Mouse (Mus musculus) liver, embryonic 12.5 days (tissue): Measurements from ENCODE around the gene Chd1l. TPM values are rescaled to one million over a fixed set of nuclear protein-coding genes. Genes with fewer than 3 reads are reported as not detected.
A peak's percentile ranks its signal among the peaks of the same experiment; 100 is the strongest.

ENCODE experiments used
- ATAC-seq: fragments of 200-750 bp; cut with Nextera tagmentation; 2 replicates; pipeline ENCODE4 v1.8.0; 2017; ENCODE audit warnings: moderate number of reproducible peaks, mild to moderate bottlenecking, moderate library complexity
- H3K27ac ChIP-seq: fragments of 300-500 bp; sonication (generic); 2 replicates; pipeline ENCODE4 v1.5.1; 2016; ENCODE audit warnings: mild to moderate bottlenecking
- H3K27me3 ChIP-seq: fragments of 300-500 bp; sonication (generic); replicated peaks from 2 replicates; pipeline ENCODE4 v1.6.1; 2016; ENCODE audit warnings: mild to moderate bottlenecking, moderate library complexity
- H3K36me3 ChIP-seq: fragments of 300-500 bp; sonication (generic); 2 replicates; pipeline ENCODE4 v1.6.1; 2016; ENCODE audit warnings: mild to moderate bottlenecking, moderate library complexity
- H3K4me1 ChIP-seq: fragments of 300-500 bp; sonication (generic); 2 replicates; pipeline ENCODE4 v1.6.1; 2016
- H3K4me2 ChIP-seq: fragments of 300-500 bp; sonication (generic); 2 replicates; pipeline ENCODE4 v1.6.1; 2016; ENCODE audit warnings: mild to moderate bottlenecking, moderate library complexity
- H3K4me3 ChIP-seq: fragments of 300-500 bp; sonication (generic); 2 replicates; pipeline ENCODE4 v1.5.1; 2016; ENCODE audit warnings: mild to moderate bottlenecking, moderate library complexity
- H3K9ac ChIP-seq: fragments of 300-500 bp; sonication (generic); 2 replicates; pipeline ENCODE4 v1.6.1; 2016; ENCODE audit warnings: mild to moderate bottlenecking, moderate library complexity
- H3K9me3 ChIP-seq: fragments of 300-500 bp; sonication (generic); replicated peaks from 2 replicates; pipeline ENCODE4 v1.6.1; 2016; ENCODE audit warnings: mild to moderate bottlenecking, moderate library complexity
- WGBS: fragments of 180-500 bp; shearing (Covaris S2); methylation state at CpG from one replicate; pipeline ENCODE4 v1.1.7; 2016; ENCODE audit not compliant: insufficient replicate concordance; 5-methylcytosine and 5-hydroxymethylcytosine counted together
- polyA plus RNA-seq: library from polyadenylated mRNA; unstranded; fragments of >200 nt; fragmentation: Nextera tagmentation; extraction: Ambion mirVana; gene quantifications from 2 replicates; pipeline ENCODE4 v1.2.1, GENCODE M21; 2016

Gene Chd1l
- polyA plus RNA-seq = 20.3 and 21.4 TPM in 2 replicates

DNA sequence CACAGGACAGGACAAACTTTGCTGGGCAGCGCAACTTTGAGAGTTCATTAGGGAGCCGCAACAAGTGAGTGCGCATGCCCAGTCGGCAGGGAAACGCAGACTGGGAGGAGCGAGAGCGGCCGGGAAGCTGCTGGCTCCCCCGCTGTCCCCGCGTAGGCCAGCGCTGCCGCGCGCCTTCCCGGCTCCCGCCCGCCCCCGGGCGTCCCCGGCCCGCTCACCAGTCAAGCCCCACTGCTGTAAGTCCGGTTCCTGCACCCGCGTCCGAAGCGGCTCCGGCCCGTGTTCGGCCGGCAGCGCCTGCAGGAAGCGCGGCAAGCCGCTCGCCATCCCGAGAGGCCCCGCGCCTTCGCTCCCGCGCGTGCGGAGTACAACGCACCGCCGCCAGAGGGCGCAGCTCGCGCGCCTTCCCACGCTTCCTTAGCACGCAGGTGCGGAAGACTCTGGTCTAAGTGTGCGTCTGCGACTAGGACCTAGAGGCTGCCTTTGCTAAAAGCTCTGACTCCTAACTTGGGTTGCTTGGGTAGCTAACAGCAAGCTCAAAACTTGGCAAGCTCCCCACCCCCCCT, at the start of gene Chd1l:
Gene Chd1l, minus strand, starts transcription at position 359 of the 566 bp plus-strand sequence.
- Histone ChIP-seq H3K4me3 (peak within 1 kb of the TSS; percentile 79), H3K9me3 (no peaks in the 10 kb centered on the region), H3K4me1 (peaks cover 23% of the 10 kb centered on the region), H3K27ac (peak within 1 kb of the TSS; percentile 81), H3K27me3 (0 out of 2 replicates have a peak, but pooled peaks cover 6% of the 10 kb centered on the region), H3K36me3 (0 out of 2 replicates have a peak, but pooled peaks cover 1% of the 10 kb centered on the region), H3K9ac (peak within 1 kb of the TSS; percentile 82), H3K4me2 (peak within 1 kb of the TSS; percentile 95)
- under 1% methylated on average over 50 of the region's 56 CpGs for WGBS
- ATAC-seq = peak; percentile 93

DNA sequence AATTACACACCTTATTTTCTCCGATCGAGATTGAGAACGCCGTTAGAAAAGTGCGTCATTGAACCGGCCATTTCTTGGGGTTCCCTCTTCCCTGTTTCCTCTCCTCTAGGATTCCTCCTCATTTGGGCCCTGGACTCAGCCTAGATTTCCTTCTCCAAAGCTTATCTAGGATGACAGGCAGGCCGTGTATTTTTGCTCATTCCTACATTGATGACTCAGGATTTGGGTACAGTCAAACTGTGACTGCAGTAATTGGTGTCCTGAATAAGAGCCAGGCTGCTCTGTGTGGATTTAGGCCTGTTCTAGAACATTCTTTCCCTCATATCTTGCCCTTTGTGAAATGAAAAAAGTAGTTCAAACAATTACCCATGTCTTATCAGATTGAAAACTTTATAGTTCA, 49.7 kb upstream of the Chd1l start:
- H3K4me2 ChIP-seq = peak overlapping the region; percentile 92; the same call in 1 of the 2 replicates
- H3K9ac ChIP-seq = no peak overlapping the region
- ATAC-seq = no peak
- H3K4me3 ChIP-seq = no peak overlapping the region
- no peaks in the 10 kb centered on the region for H3K27me3 ChIP-seq
- peaks cover 37% of the 10 kb centered on the region for H3K4me1 ChIP-seq
- H3K36me3 ChIP-seq = peaks cover 18% of the 10 kb centered on the region
- 76% methylated on average over 7 of the region's 7 CpGs for WGBS
- no peaks in the 10 kb centered on the region for H3K9me3 ChIP-seq
- no peak overlapping the region for H3K27ac ChIP-seq

DNA sequence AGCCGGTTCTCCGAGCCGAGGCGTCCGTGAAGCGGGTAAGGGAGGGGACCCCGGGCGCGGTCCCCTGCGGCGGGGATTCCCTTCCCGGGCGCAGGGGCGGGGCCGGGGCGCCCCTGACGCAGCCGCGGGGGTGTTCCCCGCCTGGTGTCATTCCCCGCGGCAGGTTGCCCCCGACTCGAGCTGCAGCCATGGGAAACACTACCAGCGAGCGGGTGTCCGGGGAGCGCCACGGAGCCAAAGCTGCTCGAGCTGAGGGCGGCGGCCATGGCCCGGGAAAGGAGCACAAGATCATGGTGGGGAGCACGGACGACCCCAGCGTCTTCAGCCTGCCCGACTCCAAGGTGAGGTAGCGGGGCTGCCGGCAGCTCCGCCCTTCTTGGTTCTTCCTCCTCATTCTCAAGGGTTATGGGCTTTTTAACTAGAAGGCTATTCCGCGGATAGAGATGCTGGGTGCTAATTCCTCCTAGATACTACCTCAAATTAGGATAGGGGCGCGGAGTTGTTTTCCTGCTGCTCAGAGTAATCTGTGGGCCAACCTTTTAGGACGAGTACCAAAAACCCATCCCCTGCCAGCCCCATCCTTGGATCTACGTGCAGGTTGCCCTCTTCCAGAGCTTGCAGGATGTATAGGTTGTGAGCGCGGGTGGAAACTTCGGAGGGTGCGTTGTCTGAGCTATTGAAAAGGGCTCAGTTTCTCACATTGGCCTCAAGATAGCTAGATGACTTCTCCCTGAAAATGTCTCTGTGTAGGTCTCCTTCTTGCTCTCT, 48.6 kb upstream of the Chd1l start:
- H3K4me1 ChIP-seq = peaks cover 37% of the 10 kb centered on the region
- H3K27me3 ChIP-seq = no peaks in the 10 kb centered on the region
- peak; percentile 79 for ATAC-seq
- peak overlapping the region; percentile 74; the same call in 1 of the 2 replicates for H3K27ac ChIP-seq
- H3K36me3 ChIP-seq = peaks cover 12% of the 10 kb centered on the region; the same call in 1 of the 2 replicates
- H3K4me2 ChIP-seq = peak overlapping the region; percentile 92
- H3K9me3 ChIP-seq = no peaks in the 10 kb centered on the region
- H3K9ac ChIP-seq = peak overlapping the region; percentile 83
- WGBS = under 1% methylated on average over 49 of the region's 50 CpGs
- H3K4me3 ChIP-seq = peak overlapping the region; percentile 86

DNA sequence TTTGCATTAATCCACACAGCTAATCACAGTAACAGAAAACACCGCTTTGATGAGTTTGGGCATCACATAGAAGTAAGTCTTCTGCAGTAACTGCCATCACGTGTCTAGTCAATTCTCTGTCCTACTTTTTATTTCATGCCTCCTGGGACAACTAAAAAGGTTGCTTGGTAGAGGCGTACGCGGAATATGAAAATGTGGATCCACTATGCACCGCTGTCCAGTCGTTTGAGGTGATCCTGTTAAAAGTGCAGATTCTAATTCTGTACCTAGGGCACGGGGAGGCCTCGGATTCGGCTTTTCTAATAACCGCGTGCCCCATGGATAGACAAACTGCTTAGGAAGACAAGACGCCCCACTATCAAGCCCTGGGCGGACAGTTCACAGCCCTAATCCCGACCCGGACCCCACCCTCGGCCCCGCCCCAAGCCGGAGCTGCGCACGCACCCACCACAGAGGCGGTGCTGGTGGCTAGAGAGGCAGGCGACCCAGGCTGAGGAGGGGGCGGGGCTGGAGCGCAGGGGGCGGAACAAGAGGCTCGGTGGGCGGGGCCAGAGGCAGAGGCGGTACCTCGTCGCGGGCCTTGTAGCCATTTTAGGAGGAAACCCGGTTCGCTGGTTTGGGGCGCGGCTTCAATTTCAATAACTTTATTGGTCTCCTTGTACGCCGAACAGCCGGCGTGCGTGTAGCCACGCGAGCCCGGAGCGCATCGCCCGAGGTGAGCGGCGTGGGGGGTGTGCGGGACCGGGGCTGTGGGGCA, 47.8 kb upstream of the Chd1l start, which contains the start of gene Prkab2:
Gene Prkab2, plus strand, starts transcription at position 539 of the 757 bp plus-strand sequence.
- no peaks in the 10 kb centered on the region for H3K9me3 ChIP-seq
- peak within 1 kb of the TSS; percentile 74; the same call in 1 of the 2 replicates for H3K27ac ChIP-seq
- peak within 1 kb of the TSS; percentile 83 for H3K9ac ChIP-seq
- H3K36me3 ChIP-seq = peaks cover 7% of the 10 kb centered on the region; the same call in 1 of the 2 replicates
- peak within 1 kb of the TSS; percentile 92 for H3K4me2 ChIP-seq
- ATAC-seq = peak; percentile 98
- no peaks in the 10 kb centered on the region; the same call in 1 of the 2 replicates for H3K27me3 ChIP-seq
- WGBS = 2% methylated on average over 51 of the region's 51 CpGs
- peaks cover 37% of the 10 kb centered on the region for H3K4me1 ChIP-seq
- peak within 1 kb of the TSS; percentile 86 for H3K4me3 ChIP-seq

DNA sequence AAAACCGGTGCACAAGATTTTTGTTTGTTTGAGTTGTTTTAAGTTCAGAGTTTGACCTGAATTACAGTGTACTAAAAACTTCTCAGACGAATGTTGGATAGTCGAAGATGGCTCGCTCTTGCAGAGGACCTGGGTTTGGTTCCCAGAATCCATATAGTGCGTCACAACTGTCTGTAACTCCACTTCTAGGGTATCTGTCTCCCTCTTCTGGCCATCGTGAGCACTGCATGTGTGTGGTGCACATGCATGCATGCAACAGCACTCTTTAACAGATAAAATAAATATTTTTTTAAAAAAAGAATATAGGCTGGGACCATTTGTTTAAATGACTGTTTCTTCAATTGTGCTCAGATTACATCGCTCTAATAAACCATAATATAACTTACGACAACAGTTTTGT, 44.9 kb upstream of the Chd1l start:
- H3K9ac ChIP-seq = no peak overlapping the region
- no peak overlapping the region for H3K4me2 ChIP-seq
- no peak overlapping the region for H3K4me3 ChIP-seq
- no peaks in the 10 kb centered on the region for H3K36me3 ChIP-seq
- 73% methylated on average over 8 of the region's 8 CpGs for WGBS
- H3K27me3 ChIP-seq = no peaks in the 10 kb centered on the region; the same call in 1 of the 2 replicates
- H3K9me3 ChIP-seq = no peaks in the 10 kb centered on the region
- no peak for ATAC-seq
- peaks cover 21% of the 10 kb centered on the region for H3K4me1 ChIP-seq
- no peak overlapping the region for H3K27ac ChIP-seq

DNA sequence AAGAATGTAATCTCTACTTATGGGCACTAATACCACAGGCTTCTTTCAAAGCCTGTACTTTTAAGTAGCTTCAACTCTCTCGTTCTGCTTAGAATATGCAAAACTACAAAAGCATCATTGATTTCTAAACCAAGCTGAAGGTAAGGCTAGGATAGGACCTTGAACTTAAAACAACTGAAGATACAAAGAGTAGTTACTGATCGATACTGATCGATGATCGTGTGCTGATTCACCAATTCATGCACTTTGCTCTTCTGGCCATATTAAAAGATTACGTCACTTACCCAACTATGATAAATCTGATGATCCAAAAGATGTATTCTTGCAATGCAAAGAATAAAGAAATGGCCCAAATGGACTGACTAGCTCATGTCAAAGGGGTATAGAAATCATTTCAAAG, 43.8 kb upstream of the Chd1l start:
- ATAC-seq = no peak
- H3K4me1 ChIP-seq = peaks cover 10% of the 10 kb centered on the region
- no peak overlapping the region for H3K4me2 ChIP-seq
- H3K4me3 ChIP-seq = no peak overlapping the region
- H3K27ac ChIP-seq = no peak overlapping the region
- no peaks in the 10 kb centered on the region for H3K9me3 ChIP-seq
- H3K9ac ChIP-seq = no peak overlapping the region
- H3K27me3 ChIP-seq = no peaks in the 10 kb centered on the region; the same call in 1 of the 2 replicates
- 82% methylated on average over 5 of the region's 5 CpGs for WGBS
- no peaks in the 10 kb centered on the region for H3K36me3 ChIP-seq

DNA sequence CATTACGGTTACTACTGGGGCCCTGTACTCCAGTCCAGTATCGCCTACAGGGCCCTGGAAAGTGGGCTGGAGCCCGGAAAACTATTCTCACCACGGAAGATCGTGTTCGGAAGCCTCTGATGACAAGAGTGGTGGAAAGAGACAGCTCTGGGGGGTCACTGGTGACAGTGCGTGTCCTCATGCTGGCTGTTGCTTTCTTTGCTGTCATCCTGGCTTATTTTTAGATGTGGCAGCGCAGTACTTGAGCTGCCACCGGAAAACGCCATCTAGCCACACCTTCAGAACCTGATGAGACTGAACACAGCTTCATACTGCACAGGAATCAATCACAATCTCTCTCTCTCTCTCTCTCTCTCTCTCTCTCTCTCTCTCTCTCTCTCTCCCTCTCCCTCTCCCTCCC, 41.6 kb upstream of the Chd1l start:
- ATAC-seq = no peak
- Histone ChIP-seq H3K4me2 (no peak overlapping the region), H3K9me3 (no peaks in the 10 kb centered on the region), H3K27ac (no peak overlapping the region), H3K4me1 (peaks cover 4% of the 10 kb centered on the region; the same call in 1 of the 2 replicates), H3K9ac (no peak overlapping the region), H3K27me3 (no peaks in the 10 kb centered on the region; the same call in 1 of the 2 replicates), H3K4me3 (no peak overlapping the region), H3K36me3 (no peaks in the 10 kb centered on the region)
- 59% methylated on average over 10 of the region's 10 CpGs for WGBS

DNA sequence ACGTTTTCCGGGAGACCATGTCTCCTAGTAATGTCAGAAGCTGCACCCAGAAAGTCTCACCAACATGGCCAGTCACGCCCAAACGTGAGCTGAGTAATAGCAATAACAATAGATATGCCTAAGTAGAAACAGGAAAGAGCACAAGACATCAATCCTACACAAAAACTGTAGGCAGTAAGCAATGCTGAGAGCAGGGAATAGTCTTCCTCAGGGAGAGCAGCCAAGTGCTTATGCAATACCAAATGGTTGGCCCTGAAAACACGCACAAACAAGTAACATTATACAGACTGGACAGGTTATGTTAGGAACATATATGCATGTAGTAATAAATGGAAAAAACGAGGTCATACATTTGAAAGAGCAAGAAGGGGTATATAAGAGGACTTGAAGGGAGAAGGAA, 39.5 kb upstream of the Chd1l start:
- H3K36me3 ChIP-seq = no peaks in the 10 kb centered on the region

DNA sequence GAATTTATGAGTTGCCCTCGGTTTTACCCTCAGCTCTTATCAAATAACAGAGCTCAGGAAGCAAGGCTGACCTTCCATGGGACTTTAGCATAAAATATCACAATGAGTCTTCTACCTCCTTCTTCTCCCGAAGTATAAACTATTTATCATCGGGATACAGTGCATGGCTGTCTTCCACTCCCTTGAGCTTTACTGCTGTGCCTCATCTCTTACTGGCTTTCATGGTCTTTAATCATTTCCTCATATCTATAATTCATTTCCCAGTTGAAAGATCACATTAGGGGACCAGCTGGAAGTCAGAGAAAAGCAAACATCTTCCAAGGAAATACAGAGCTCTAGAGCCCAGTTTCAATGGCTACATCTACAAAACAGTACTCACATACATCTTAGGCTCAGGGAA, 39.0 kb upstream of the Chd1l start:
- H3K4me2 ChIP-seq = no peak overlapping the region

More for the DNA sequence above, 39.5 kb upstream of the Chd1l start:
- H3K9me3 ChIP-seq = no peaks in the 10 kb centered on the region
- H3K4me2 ChIP-seq = no peak overlapping the region
- H3K27ac ChIP-seq = no peak overlapping the region
- peaks cover 4% of the 10 kb centered on the region; the same call in 1 of the 2 replicates for H3K4me1 ChIP-seq
- no peak overlapping the region for H3K9ac ChIP-seq
- H3K27me3 ChIP-seq = no peaks in the 10 kb centered on the region; the same call in 1 of the 2 replicates
- WGBS = 60% methylated on average over 6 of the region's 6 CpGs
- H3K4me3 ChIP-seq = no peak overlapping the region
- no peak for ATAC-seq

DNA sequence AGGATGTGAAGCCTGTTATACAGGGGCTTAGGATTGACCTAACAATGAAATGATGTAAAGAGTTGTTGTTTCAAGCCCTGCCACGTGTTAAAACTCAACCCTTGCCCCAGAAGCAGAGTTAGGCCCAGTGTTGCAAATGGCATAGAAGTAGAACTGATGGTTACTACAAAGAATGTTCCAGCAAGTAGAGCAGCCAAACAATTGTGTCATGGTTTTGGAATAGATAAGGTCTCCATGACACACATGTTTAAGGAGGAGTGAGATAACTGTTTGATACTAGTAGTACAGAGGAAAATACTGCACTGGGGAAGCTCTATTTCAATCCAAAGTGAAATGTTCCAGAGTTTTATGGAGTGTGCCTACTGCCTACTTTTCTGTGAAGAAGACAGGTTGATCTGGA, 38.5 kb upstream of the Chd1l start:
- WGBS = 26% methylated on average over 1 of the region's 1 CpGs
- Histone ChIP-seq H3K27ac (no peak overlapping the region), H3K27me3 (no peaks in the 10 kb centered on the region; the same call in 1 of the 2 replicates), H3K4me2 (no peak overlapping the region), H3K9me3 (no peaks in the 10 kb centered on the region), H3K4me3 (no peak overlapping the region), H3K4me1 (peaks cover 4% of the 10 kb centered on the region; the same call in 1 of the 2 replicates), H3K9ac (no peak overlapping the region), H3K36me3 (no peaks in the 10 kb centered on the region)
- no peak for ATAC-seq

More for the DNA sequence above, 39.0 kb upstream of the Chd1l start:
- Histone ChIP-seq H3K27me3 (no peaks in the 10 kb centered on the region; the same call in 1 of the 2 replicates), H3K4me1 (peaks cover 4% of the 10 kb centered on the region; the same call in 1 of the 2 replicates), H3K36me3 (no peaks in the 10 kb centered on the region), H3K4me3 (no peak overlapping the region), H3K9me3 (no peaks in the 10 kb centered on the region), H3K9ac (no peak overlapping the region), H3K27ac (no peak overlapping the region)
- ATAC-seq = no peak
- 67% methylated on average over 3 of the region's 3 CpGs for WGBS

DNA sequence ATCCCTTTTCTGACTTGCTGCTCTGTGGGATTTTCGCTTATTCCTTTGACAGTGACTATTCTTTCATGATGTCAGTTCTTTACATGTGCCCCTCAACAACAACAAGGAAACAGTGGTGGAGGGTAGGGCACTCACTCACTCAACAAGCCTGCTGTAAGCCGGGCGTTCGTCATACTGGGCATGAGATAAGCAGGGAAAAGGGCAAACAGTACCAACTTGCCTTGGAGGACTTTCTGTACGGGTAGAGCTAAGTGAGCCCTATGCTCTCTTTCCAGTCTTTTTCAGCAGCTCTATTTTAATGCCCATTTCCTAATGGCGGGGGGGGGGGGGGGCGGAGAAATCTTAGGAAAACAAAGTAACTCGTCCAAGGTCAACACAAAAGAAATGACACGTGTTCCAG, 32.0 kb upstream of the Chd1l start:
- Histone ChIP-seq H3K4me3 (no peak overlapping the region), H3K9ac (no peak overlapping the region), H3K27me3 (no peaks in the 10 kb centered on the region), H3K4me1 (no peaks in the 10 kb centered on the region), H3K36me3 (no peaks in the 10 kb centered on the region), H3K4me2 (no peak overlapping the region), H3K9me3 (no peaks in the 10 kb centered on the region), H3K27ac (no peak overlapping the region)
- WGBS = 69% methylated on average over 9 of the region's 9 CpGs
- ATAC-seq = no peak
